Mouse (Mus musculus) embryonic facial prominence, embryonic 13.5 days (tissue): ENCODE measurements around the gene Rpusd4. TPM values are rescaled to one million over a fixed set of nuclear protein-coding genes. Genes with fewer than 3 reads are reported as not detected.
A peak's percentile ranks its signal among the peaks of the same experiment; 100 is the strongest.

Source experiments
- ATAC-seq: fragments of 200-750 bp; cut with Nextera tagmentation; 2 replicates; pipeline ENCODE4 v1.8.0; 2017; ENCODE audit warnings: low read depth; ENCODE audit not compliant: insufficient number of reproducible peaks, insufficient read depth, low FRiP score, low TSS enrichment
- H3K27ac ChIP-seq: fragments of 300-500 bp; sonication (generic); 2 replicates; pipeline ENCODE4 v1.5.1; 2015; ENCODE audit warnings: moderate library complexity, mild to moderate bottlenecking, inconsistent platforms
- H3K27me3 ChIP-seq: fragments of 300-500 bp; sonication (generic); 2 replicates; pipeline ENCODE4 v1.6.1; 2015; ENCODE audit warnings: mild to moderate bottlenecking, inconsistent platforms
- H3K36me3 ChIP-seq: fragments of 300-500 bp; sonication (generic); 2 replicates; pipeline ENCODE4 v1.6.1; 2015; ENCODE audit warnings: mild to moderate bottlenecking, inconsistent platforms
- H3K4me1 ChIP-seq: fragments of 300-500 bp; sonication (generic); 2 replicates; pipeline ENCODE4 v1.6.1; 2015; ENCODE audit warnings: inconsistent platforms
- H3K4me2 ChIP-seq: fragments of 300-500 bp; sonication (generic); 2 replicates; pipeline ENCODE4 v1.6.1; 2015; ENCODE audit warnings: moderate library complexity, mild to moderate bottlenecking, inconsistent platforms
- H3K4me3 ChIP-seq: fragments of 300-500 bp; sonication (generic); 2 replicates; pipeline ENCODE4 v1.5.1; 2015; ENCODE audit warnings: mild to moderate bottlenecking, inconsistent platforms
- H3K9ac ChIP-seq: fragments of 300-500 bp; sonication (generic); 2 replicates; pipeline ENCODE4 v1.6.1; 2015; ENCODE audit warnings: mild to moderate bottlenecking, inconsistent platforms
- H3K9me3 ChIP-seq: fragments of 300-500 bp; sonication (generic); 2 replicates; pipeline ENCODE4 v1.6.1; 2016; ENCODE audit warnings: inconsistent platforms
- WGBS: fragments of 180-500 bp; shearing (Covaris S2); methylation state at CpG from one replicate; pipeline ENCODE4 v1.1.7; 2015; ENCODE audit warnings: mixed read lengths; 5-methylcytosine and 5-hydroxymethylcytosine counted together
- polyA plus RNA-seq: library from polyadenylated mRNA; unstranded; fragments of >200 nt; fragmentation: Nextera tagmentation; extraction: Ambion mirVana; gene quantifications from 2 replicates; pipeline ENCODE4 v1.2.1, GENCODE M21; 2015

The Rpusd4 gene
- polyA plus RNA-seq, 1 experiment from 2014 or later: 30.8 TPM

DNA sequence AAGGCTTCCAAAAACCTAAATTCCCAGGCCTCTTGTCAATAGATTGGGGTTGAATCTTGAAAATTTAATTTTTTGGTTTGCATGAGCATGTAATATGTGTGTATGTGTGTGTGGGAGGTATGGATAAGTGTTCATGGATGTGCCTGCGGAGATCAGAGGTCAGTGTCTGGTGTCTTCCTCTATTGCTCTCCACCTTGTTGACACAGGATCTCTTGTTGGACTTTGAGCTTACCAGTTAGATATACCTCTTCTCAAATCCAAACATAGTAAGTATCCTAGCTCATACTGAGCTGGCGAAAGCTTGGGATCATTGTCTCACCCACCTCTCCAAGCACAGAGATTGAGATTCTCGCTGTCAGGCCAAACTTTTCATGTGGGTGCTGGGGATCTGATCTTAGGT is 22.8 kb downstream of the Rpusd4 start:
- H3K4me1 ChIP-seq: peaks cover 14% of the 10 kb centered on the region; the same call in 1 of the 2 replicates
- no peak overlapping the region for H3K4me3 ChIP-seq
- 88% methylated on average over 3 of the region's 3 CpGs for WGBS
- H3K9me3 ChIP-seq: no peaks in the 10 kb centered on the region
- no peak for ATAC-seq
- H3K27ac ChIP-seq: no peak overlapping the region
- H3K36me3 ChIP-seq: no peaks in the 10 kb centered on the region
- no peaks in the 10 kb centered on the region for H3K27me3 ChIP-seq
- H3K4me2 ChIP-seq: no peak overlapping the region
- no peak overlapping the region for H3K9ac ChIP-seq

DNA sequence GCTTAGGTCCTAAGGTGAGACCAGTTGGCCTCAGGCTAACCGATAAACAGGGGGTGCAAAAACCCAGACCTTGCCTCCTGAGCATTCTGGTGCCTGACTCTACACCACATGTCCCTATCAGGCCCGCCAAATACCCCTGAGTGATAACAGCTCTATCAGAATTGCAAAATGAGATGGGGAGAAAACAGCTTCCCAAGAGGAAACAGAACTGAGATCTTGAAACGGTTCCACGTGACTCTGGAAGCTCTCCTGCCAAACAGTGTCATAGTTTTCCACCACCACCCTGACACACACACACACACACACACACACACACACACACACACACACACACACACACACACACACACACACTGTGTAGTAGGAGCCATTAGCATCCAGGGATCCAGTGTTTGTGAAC is 23.3 kb downstream of the Rpusd4 start:
- H3K36me3 ChIP-seq: no peaks in the 10 kb centered on the region
- no peaks in the 10 kb centered on the region for H3K27me3 ChIP-seq
- no peak overlapping the region for H3K9ac ChIP-seq
- WGBS: 79% methylated on average over 4 of the region's 4 CpGs
- no peak overlapping the region for H3K27ac ChIP-seq
- peaks cover 14% of the 10 kb centered on the region; the same call in 1 of the 2 replicates for H3K4me1 ChIP-seq
- no peak for ATAC-seq
- no peak overlapping the region for H3K4me2 ChIP-seq
- H3K9me3 ChIP-seq: no peaks in the 10 kb centered on the region
- no peak overlapping the region for H3K4me3 ChIP-seq

- 0 out of 2 replicates have a peak, but pooled peaks cover 2% of the 10 kb centered on the region for H3K9me3 ChIP-seq
- no peak overlapping the region for H3K4me2 ChIP-seq
- no peaks in the 10 kb centered on the region for H3K36me3 ChIP-seq
- no peak overlapping the region for H3K27ac ChIP-seq
- 81% methylated on average over 5 of the region's 5 CpGs for WGBS
- no peak for ATAC-seq
- H3K4me1 ChIP-seq: peaks cover 14% of the 10 kb centered on the region; the same call in 1 of the 2 replicates
- no peaks in the 10 kb centered on the region for H3K27me3 ChIP-seq
- no peak overlapping the region for H3K4me3 ChIP-seq
- H3K9ac ChIP-seq: no peak overlapping the region
These were observed 25.8 kb downstream of the Rpusd4 start for GRCm38 (mm10) chr9:35293465-35293864.

- H3K4me3 ChIP-seq: no peak overlapping the region
- H3K27me3 ChIP-seq: no peaks in the 10 kb centered on the region
- no peak for ATAC-seq
- no peak overlapping the region for H3K4me2 ChIP-seq
- no peak overlapping the region for H3K9ac ChIP-seq
- 0 out of 2 replicates have a peak, but pooled peaks cover 2% of the 10 kb centered on the region for H3K9me3 ChIP-seq
- H3K27ac ChIP-seq: no peak overlapping the region
- H3K4me1 ChIP-seq: no peaks in the 10 kb centered on the region
- no peaks in the 10 kb centered on the region for H3K36me3 ChIP-seq
These were observed 30.1 kb downstream of the Rpusd4 start for GRCm38 (mm10) chr9:35297791-35298190.

- H3K27me3 ChIP-seq: no peaks in the 10 kb centered on the region
- WGBS: 63% methylated on average over 3 of the region's 3 CpGs
These were observed 34.5 kb downstream of the Rpusd4 start for GRCm38 (mm10) chr9:35302172-35302571.

DNA sequence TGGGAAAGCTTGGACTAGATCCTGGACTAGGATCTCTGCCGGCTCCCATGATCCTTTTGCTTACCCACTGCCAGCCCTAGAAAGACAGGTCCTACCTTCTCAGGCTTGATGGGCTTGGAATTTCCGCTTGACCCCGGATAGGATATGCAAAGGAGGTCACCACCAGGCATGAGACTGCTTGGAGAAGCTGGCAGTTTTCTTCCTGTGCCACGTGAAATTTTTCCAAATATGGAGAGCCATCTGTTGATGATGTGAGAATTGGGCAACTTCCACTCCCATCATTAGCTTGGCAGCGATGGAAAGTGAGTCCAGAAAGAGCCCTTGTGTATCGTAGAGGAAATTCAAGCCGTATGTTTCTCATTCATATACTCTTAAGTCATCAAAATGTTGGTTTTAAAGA is 39.8 kb downstream of the Rpusd4 start:
- Histone ChIP-seq H3K36me3 (no peaks in the 10 kb centered on the region), H3K4me2 (no peak overlapping the region), H3K9ac (no peak overlapping the region), H3K9me3 (no peaks in the 10 kb centered on the region), H3K27me3 (no peaks in the 10 kb centered on the region), H3K27ac (0 out of 2 replicates have a peak overlapping the region, but pooled peaks have one; percentile 4), H3K4me1 (peaks cover 2% of the 10 kb centered on the region), H3K4me3 (no peak overlapping the region)
- ATAC-seq: no peak
- WGBS: 51% methylated on average over 7 of the region's 7 CpGs

More at GRCm38 (mm10) chr9:35302172-35302571, 34.5 kb downstream of the Rpusd4 start:
- Histone ChIP-seq H3K36me3 (no peaks in the 10 kb centered on the region), H3K27ac (no peak overlapping the region), H3K4me1 (no peaks in the 10 kb centered on the region), H3K9ac (no peak overlapping the region), H3K4me2 (no peak overlapping the region), H3K4me3 (no peak overlapping the region), H3K9me3 (no peaks in the 10 kb centered on the region)
- ATAC-seq: no peak

- H3K4me3 ChIP-seq: no peak overlapping the region
- H3K4me2 ChIP-seq: no peak overlapping the region
- H3K9ac ChIP-seq: no peak overlapping the region
- H3K9me3 ChIP-seq: no peaks in the 10 kb centered on the region
- no peaks in the 10 kb centered on the region for H3K36me3 ChIP-seq
- peak overlapping the region; percentile 56; the same call in 1 of the 2 replicates for H3K27ac ChIP-seq
- no peaks in the 10 kb centered on the region for H3K27me3 ChIP-seq
- ATAC-seq: no peak
- peaks cover 27% of the 10 kb centered on the region for H3K4me1 ChIP-seq
- 60% methylated on average over 6 of the region's 6 CpGs for WGBS
These were observed 42.7 kb downstream of the Rpusd4 start for GRCm38 (mm10) chr9:35310377-35310776.

DNA sequence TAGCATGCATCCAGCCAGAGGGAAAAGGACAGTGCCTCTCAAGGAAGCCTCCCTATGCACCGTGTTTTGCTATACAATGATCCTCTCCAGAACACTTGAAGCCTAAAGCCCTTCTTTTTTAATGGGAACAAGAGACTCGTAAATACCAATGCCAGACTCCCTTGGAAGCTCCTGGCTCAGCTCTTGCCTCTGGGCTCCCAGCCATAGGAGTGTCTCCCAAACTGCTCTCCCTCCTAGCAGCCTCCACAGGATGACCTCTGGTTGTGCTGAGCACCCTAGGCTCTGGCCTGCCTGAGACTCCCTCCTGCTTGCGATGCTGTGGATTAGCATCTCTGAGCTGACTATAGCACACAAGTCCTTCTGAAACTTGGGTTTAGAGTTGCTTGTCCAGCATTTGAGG is 44.9 kb downstream of the Rpusd4 start:
- no peak for ATAC-seq
- Histone ChIP-seq H3K27me3 (no peaks in the 10 kb centered on the region), H3K36me3 (no peaks in the 10 kb centered on the region), H3K27ac (no peak overlapping the region), H3K9ac (no peak overlapping the region), H3K4me1 (peaks cover 39% of the 10 kb centered on the region), H3K4me3 (no peak overlapping the region), H3K9me3 (no peaks in the 10 kb centered on the region), H3K4me2 (no peak overlapping the region)
- WGBS: 64% methylated on average over 3 of the region's 3 CpGs

DNA sequence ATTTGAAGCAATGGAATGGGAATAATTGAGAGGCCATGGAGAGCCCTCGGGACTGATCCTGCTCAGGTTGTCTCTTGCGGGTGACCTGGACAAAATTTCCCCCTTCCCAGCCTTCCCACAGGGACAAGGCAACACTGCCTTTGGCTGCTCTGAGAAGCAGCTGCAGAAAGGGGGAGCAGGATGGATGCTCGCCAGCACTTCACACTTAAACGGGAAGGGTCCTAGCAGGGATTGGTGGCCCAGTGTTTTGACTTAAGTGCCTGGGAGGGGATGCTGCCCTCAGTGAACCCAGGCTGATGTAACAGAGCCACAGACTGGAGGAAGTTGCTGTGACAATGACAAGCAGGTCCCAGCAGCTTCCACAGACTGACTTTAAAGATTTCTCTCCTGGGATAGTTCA is 45.9 kb downstream of the Rpusd4 start:
- Histone ChIP-seq H3K36me3 (no peaks in the 10 kb centered on the region), H3K4me1 (peaks cover 50% of the 10 kb centered on the region), H3K4me2 (no peak overlapping the region), H3K9ac (0 out of 2 replicates have a peak overlapping the region, but pooled peaks have one; percentile 23), H3K9me3 (no peaks in the 10 kb centered on the region), H3K4me3 (no peak overlapping the region), H3K27ac (0 out of 2 replicates have a peak overlapping the region, but pooled peaks have one; percentile 17), H3K27me3 (no peaks in the 10 kb centered on the region)
- 21% methylated on average over 4 of the region's 4 CpGs for WGBS
- no peak for ATAC-seq

- no peak for ATAC-seq
- no peak overlapping the region for H3K27ac ChIP-seq
- no peak overlapping the region for H3K9ac ChIP-seq
- H3K36me3 ChIP-seq: no peaks in the 10 kb centered on the region
- WGBS: 31% methylated on average over 1 of the region's 1 CpGs
- H3K27me3 ChIP-seq: no peaks in the 10 kb centered on the region
- H3K4me3 ChIP-seq: no peak overlapping the region
- no peak overlapping the region for H3K4me2 ChIP-seq
- peaks cover 56% of the 10 kb centered on the region for H3K4me1 ChIP-seq
- H3K9me3 ChIP-seq: no peaks in the 10 kb centered on the region
These were observed 46.6 kb downstream of the Rpusd4 start for GRCm38 (mm10) chr9:35314254-35314653.

- H3K27ac ChIP-seq: peak overlapping the region; percentile 39
- peaks cover 56% of the 10 kb centered on the region for H3K4me1 ChIP-seq
- no peaks in the 10 kb centered on the region for H3K9me3 ChIP-seq
- H3K4me2 ChIP-seq: no peak overlapping the region
- ATAC-seq: no peak
- H3K36me3 ChIP-seq: no peaks in the 10 kb centered on the region
- 42% methylated on average over 3 of the region's 3 CpGs for WGBS
- no peaks in the 10 kb centered on the region for H3K27me3 ChIP-seq
- H3K4me3 ChIP-seq: no peak overlapping the region
- no peak overlapping the region for H3K9ac ChIP-seq
These were observed 49.1 kb downstream of the Rpusd4 start for GRCm38 (mm10) chr9:35316771-35317211.

DNA sequence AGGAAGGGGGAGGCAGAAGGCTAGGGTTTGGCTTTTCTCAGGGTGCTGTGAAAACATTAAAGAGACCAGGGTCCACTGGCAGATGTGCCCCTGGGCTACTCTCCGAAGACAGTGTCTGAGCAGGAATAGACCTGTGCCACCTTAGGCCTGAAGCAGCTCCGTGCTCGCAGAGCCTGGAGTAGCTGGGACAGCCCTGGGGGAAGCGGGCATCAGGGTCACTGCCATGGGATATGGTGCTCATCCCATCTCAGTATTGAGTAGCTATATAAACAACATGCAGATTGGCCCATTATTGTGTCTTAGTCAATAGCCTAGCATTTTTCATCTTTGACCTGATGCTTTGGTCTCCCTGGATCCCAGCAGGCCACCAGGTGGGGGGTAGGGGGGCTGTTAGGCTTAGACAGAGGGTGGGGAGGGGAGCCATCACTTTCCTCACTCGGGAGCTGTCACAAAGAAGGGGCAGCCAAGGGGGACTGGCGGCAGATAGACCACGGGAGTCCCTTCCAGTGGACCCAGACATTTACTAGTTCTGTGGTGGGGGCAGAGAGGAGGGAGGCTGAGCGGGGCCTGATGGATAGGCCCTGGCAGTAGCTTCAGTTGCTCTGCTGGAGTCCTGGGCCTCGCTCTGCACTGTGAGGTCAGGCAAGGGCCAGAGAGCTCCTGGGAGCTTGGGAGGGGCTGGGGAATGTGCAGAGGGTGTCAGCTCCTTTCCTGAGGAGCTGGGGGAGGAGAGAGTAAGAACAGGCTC is 49.7 kb downstream of the Rpusd4 start:
- no peak for ATAC-seq
- Histone ChIP-seq H3K9ac (no peak overlapping the region), H3K9me3 (no peaks in the 10 kb centered on the region), H3K27me3 (no peaks in the 10 kb centered on the region), H3K36me3 (no peaks in the 10 kb centered on the region), H3K4me3 (no peak overlapping the region), H3K27ac (no peak overlapping the region; the same call in 1 of the 2 replicates), H3K4me1 (peaks cover 54% of the 10 kb centered on the region), H3K4me2 (no peak overlapping the region)
- 38% methylated on average over 9 of the region's 9 CpGs for WGBS
